Mouse (Mus musculus) layer of hippocampus, adult 11-12 months (tissue): Measurements from ENCODE around the gene Ccdc88c.

ENCODE experiments used
- DNase-seq: peaks from one replicate; pipeline ENCODE4 v3.0.0; 2022; ENCODE audit warnings: low spot score

Ccdc88c gene

GRCm38 (mm10) chr12:100965298-100965697 lies 63.6 kb downstream of the Ccdc88c start:
- no peak for DNase-seq

- DNase-seq: no peak
These were observed 69.9 kb downstream of the Ccdc88c start for GRCm38 (mm10) chr12:100958621-100959592.

- peak; percentile 63 for DNase-seq
These were observed 70.8 kb downstream of the Ccdc88c start for GRCm38 (mm10) chr12:100958006-100958405.

- DNase-seq: no peak
These were observed 71.6 kb downstream of the Ccdc88c start for GRCm38 (mm10) chr12:100957257-100957656.

GRCm38 (mm10) chr12:100956825-100957224 lies 72.0 kb downstream of the Ccdc88c start:
- DNase-seq: no peak

GRCm38 (mm10) chr12:100956028-100956427 lies 72.8 kb downstream of the Ccdc88c start:
- DNase-seq: no peak

- DNase-seq: no peak
These were observed 74.9 kb downstream of the Ccdc88c start for GRCm38 (mm10) chr12:100953926-100954325.

GRCm38 (mm10) chr12:100952193-100952931 lies 76.5 kb downstream of the Ccdc88c start:
- peak; percentile 85 for DNase-seq

- DNase-seq: no peak
These were observed 79.7 kb downstream of the Ccdc88c start for GRCm38 (mm10) chr12:100949146-100949545.

- no peak for DNase-seq
These were observed 80.8 kb downstream of the Ccdc88c start for GRCm38 (mm10) chr12:100948021-100948420.

- DNase-seq: no peak
These were observed 82.9 kb downstream of the Ccdc88c start for GRCm38 (mm10) chr12:100945948-100946347.

DNA sequence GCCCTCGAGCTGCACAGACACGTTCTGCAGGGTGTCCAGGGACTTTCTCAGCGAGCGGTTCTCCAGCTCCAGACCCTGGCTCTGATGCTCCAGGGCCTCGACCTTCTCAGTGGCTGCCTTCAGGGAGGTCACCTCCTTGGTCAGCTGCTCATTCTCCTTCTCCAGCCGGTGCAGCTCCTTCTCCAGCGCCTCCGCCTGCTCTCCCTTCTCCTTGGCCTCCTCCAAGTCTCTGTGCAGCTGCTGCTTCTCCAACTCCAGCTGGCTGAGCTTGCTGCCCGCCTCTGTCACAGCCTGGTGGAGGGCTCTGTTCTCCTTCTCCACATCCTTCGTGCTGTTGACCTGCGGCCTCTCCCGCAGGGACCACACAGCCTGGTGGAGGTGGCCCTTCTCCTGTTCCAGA lies 83.4 kb downstream of the Ccdc88c start:
- no peak for DNase-seq

DNA sequence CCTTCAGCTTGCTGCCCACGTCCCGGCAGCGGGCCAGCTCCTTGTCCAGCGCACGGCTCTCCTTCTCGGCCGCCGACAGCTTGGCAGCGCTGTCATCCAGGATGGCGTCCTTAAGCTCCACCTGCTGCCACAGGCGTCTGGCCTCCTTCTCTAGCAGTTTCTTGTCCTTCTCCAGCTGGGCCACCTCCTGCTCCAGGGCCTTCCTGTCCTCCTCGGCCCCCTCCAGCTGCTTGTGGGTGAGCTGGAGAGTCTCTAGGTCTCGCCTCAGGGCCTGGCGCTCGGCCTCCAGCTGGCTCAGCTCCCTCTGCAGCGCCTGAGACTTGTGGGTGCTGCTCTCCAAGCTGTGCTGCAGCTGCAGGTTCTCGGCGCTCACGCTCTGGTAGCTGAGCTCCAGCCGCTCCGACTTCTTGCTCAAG lies 83.9 kb downstream of the Ccdc88c start:
- no peak for DNase-seq

GRCm38 (mm10) chr12:100943146-100943545 lies 85.7 kb downstream of the Ccdc88c start:
- no peak for DNase-seq

DNA sequence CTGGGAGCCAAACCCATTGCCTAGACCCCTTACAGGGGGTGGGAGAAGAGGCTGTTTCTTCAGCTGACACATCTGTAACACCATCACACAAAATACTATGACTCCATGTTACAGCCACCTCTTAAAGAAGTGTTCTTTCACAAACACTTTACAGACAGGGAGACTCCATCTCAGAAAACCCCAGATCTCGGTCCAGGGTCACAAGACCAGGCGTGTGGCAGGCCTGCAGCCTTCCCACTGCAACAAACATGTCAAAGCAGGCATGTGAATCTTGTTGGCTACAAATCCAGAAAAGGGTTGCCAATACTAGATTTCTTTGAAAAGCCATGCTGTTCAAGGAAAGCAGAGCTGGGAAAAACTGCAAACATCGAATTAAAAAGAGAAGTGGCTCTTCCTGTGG lies 87.5 kb downstream of the Ccdc88c start:
- no peak for DNase-seq

DNA sequence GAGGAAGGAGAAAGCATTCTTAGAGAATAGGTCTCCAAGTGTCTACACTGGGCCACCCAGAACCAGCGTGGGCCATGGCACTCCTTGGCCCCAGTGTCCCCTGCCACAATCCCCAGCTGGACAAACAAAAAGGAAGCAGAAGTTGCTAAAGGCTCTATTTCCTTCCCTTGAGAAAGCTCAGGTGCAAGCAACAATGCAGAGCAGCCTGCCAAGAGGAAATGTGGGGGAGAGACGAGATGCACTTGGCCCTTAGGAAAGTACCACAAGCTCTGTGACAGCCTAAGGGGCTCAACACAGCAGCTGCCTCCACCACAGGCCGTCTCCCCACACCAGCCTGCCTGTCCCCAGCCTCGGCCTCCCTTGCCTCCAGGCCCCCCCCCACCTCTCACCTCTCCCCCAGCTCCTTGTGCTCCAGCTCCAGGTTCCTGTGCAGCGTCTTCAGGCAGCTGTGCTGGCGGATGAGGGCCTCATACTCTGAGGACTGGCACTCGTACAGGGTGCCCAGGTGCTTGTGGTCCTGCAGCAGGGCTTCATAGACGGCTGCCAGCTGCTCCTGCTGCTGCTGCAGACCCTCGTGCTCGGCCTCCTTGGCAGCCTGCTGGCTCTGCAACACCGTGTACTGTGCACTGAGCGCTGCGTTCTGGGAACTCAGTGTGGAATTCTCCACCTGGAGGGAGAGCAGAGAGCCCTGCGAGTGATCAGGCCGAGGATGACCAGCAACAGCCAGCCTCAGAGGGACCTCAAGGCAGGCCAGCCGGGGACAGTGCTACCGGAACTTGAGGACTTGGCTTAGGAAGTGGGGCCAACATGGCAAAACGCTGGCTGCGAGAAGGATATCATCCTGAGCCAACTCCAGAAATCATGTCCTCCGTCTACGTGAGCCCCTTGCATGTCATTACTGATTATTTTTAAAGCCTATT lies 91.2 kb downstream of the Ccdc88c start:
- DNase-seq: no peak

- DNase-seq: no peak
These were observed 92.1 kb downstream of the Ccdc88c start for GRCm38 (mm10) chr12:100936737-100937136.

DNA sequence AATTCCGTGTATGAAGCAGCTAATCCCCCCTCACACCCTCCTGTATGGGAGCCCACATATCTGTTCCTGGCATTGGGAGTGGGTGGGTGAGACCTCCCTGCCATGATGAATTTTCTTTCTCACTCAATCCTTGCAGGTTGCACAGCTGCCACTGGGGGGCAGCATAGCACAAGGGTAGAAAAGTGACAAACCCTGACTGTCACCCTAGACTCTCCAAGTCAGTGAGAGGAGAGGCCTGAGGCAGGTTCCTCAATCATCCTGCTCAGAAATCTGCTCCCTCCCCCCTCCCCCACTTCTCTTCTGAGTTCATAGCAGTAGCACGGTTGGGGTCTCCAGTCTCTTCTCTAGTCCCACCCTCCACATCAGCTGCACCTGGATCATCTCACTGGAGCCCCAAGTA lies 92.7 kb downstream of the Ccdc88c start:
- peak; percentile 84 for DNase-seq

DNA sequence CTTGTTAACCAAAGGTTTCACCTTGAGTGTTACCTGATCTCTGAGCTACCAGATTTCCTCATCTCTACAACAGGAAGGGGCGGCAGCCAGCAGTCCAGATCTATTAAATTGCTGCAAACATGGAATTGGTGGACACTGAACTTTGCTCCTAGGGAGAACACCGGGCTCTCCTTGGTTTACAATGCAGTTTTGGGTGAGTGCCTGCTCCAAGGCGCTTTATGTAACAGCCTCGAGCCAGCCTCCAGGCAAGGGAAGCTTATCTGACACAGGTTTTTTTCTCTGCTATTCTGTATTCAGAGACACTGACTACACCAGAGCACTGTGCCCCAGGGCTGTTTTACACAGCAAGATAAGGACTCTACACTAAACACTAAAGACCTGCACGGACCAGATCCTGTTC lies 94.1 kb downstream of the Ccdc88c start:
- no peak for DNase-seq

- no peak for DNase-seq
These were observed 97.2 kb downstream of the Ccdc88c start for GRCm38 (mm10) chr12:100931653-100932052.

DNA sequence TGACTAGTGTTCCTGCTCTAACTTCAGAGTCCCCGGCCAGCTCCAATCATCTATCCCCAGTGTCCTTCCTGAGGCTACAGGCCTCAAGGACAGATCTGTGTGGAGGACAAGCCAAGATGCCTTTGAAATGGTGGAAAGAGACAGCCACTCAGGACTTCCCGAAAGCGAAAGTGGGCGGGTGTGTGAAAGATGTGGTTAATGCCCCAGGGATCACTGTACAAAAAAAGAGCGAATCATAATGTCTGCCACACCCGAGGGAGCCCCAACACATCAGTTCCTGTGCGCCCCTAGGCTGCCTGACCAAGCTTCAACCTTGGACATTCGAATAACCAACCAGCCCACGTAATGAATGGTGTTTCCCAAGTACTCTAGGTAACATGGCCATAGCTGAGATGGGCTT lies 100.6 kb downstream of the Ccdc88c start:
- DNase-seq: no peak
